Mouse (Mus musculus): ENCODE data around the gene Thsd7a. TPM values are rescaled to one million over a fixed set of nuclear protein-coding genes. Genes with fewer than 3 reads are reported as not detected.
A peak's percentile ranks its signal among the peaks of the same experiment; 100 is the strongest.

Thsd7a gene
- polyA plus RNA-seq, 1 experiment from 2014 or later: 4.9 TPM

DNA sequence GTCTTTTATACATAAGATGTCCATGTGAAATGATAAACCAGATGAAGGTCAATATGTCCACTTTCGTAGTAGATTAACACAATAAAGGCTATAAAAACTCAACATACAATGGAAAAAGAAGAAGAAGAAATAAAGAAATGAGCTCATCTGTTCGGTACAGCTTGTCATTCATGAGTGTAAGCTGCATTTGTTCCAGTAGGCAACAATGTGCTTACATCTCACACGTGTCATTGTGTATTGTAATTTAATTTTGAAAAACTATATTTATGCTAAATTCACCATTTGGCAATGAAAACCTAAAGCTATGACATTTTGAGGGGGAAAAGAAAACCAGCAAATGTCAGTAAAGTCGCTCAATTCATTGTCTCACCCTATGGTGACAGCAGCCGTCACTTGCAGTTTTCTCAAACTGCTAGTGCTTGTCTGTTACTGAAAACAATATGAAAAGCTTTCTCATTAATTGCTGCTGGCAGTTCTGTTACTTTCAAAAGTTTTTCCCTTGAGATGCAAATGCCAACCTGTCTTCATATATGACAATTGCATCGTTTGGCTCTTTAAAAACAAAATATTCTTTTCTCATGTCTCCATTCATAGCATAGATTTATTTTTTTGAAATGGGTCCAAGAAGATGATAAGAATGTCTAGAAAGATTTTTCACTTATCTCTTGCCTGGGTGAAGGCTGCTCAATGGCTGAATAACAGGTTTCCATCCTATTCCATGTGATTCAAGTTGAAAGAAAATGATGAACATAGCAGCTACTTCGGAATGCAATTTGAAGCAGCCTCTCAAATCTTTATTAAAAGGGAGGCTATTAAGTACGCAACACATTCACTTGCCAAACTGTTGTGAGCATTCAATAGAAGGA, 10.4 kb upstream of the Thsd7a start:
- no peak overlapping the region for H3K4me2 ChIP-seq (ENCODE audit: low read depth, low read length)

DNA sequence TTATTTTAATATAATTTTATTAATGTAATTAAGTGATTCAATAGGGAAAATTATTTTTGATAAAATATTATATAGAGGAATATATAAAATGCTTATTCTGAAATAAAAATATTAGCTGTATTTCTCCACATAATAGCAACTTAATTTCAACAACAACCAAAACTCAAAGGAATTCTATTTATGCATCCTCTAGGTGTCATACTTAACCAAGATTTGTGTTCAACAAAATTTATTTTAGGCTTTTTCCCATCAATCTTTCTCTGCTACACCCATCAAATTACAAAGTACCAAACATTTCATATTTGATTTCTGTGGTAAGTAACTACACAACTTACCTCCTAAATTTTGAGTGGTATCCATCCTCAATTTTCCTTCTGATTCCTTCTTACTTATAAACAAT, 3.1 kb upstream of the Thsd7a start:
- Histone ChIP-seq H3K27me3 (ENCODE audit: control insufficient read depth, insufficient read depth, low read length) (no peaks in the 10 kb centered on the region), H3K9ac (replicated peaks; ENCODE audit: low read length) (no peak overlapping the region), H3K27ac (replicated peaks; ENCODE audit: low read depth, low read length) (no peak overlapping the region), H3K4me2 (ENCODE audit: low read depth, low read length) (no peak overlapping the region), H3K4me3 (ENCODE audit: low read depth, low read length) (no peak overlapping the region), H3K4me1 (ENCODE audit: control insufficient read depth, insufficient read depth, low read length) (no peaks in the 10 kb centered on the region), H3K36me3 (replicated peaks; ENCODE audit: control insufficient read depth, insufficient read depth, low read depth, low read length) (no peaks in the 10 kb centered on the region), H3K9me3 (replicated peaks; ENCODE audit: control insufficient read depth, low read length) (no peaks in the 10 kb centered on the region)
- ATAC-seq (replicated peaks; ENCODE audit: insufficient number of reproducible peaks, low FRiP score, low TSS enrichment, low read depth) (no peak), DNase-seq (ENCODE audit: low spot score) (no peak)

More for the DNA sequence above, 10.4 kb upstream of the Thsd7a start:
- WGBS: 85% methylated on average over 8 of the region's 8 CpGs
- DNase-seq (ENCODE audit: low spot score) (no peak), ATAC-seq (replicated peaks; ENCODE audit: insufficient number of reproducible peaks, low FRiP score, low TSS enrichment, low read depth) (no peak)
- Histone ChIP-seq H3K27me3 (ENCODE audit: control insufficient read depth, insufficient read depth, low read length) (no peaks in the 10 kb centered on the region), H3K9ac (replicated peaks; ENCODE audit: low read length) (no peak overlapping the region), H3K27ac (replicated peaks; ENCODE audit: low read depth, low read length) (no peak overlapping the region), H3K36me3 (replicated peaks; ENCODE audit: control insufficient read depth, insufficient read depth, low read depth, low read length) (no peaks in the 10 kb centered on the region), H3K4me1 (ENCODE audit: control insufficient read depth, insufficient read depth, low read length) (no peaks in the 10 kb centered on the region), H3K9me3 (replicated peaks; ENCODE audit: control insufficient read depth, low read length) (no peaks in the 10 kb centered on the region), H3K4me3 (ENCODE audit: low read depth, low read length) (no peak overlapping the region)

DNA sequence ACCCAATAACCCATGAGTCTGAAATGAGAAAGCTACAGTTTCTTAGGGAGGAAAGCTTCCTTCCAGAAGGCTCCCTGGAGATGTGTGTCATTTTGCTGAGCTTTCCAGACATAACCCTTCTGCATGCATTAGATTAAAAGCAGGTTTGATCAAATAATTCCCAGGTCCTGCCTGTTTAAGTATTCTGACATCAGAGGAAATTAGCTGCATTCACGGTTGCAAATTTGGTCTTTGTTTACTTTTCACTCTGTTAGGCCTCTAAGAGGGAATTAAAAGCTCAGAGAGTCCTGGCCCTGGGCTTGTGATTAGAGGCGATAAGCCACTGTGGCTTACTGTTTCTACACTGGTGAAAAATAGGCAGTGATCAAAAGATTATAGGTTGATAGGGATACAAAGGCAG, 1.2 kb upstream of the Thsd7a start:
- ATAC-seq (replicated peaks; ENCODE audit: insufficient number of reproducible peaks, low FRiP score, low TSS enrichment, low read depth): no peak
- no peaks in the 10 kb centered on the region for H3K9me3 ChIP-seq (replicated peaks; ENCODE audit: control insufficient read depth, low read length)
- no peak overlapping the region for H3K27ac ChIP-seq (replicated peaks; ENCODE audit: low read depth, low read length)
- no peak overlapping the region for H3K4me2 ChIP-seq (ENCODE audit: low read depth, low read length)
- no peak overlapping the region for H3K9ac ChIP-seq (replicated peaks; ENCODE audit: low read length)
- H3K4me1 ChIP-seq (ENCODE audit: control insufficient read depth, insufficient read depth, low read length): no peaks in the 10 kb centered on the region
- 7% methylated on average over 2 of the region's 2 CpGs for WGBS
- no peak overlapping the region for H3K4me3 ChIP-seq (ENCODE audit: low read depth, low read length)
- H3K36me3 ChIP-seq (replicated peaks; ENCODE audit: control insufficient read depth, insufficient read depth, low read depth, low read length): no peaks in the 10 kb centered on the region
- H3K27me3 ChIP-seq (ENCODE audit: control insufficient read depth, insufficient read depth, low read length): no peaks in the 10 kb centered on the region
- peak; percentile 49 for DNase-seq (ENCODE audit: low spot score)

DNA sequence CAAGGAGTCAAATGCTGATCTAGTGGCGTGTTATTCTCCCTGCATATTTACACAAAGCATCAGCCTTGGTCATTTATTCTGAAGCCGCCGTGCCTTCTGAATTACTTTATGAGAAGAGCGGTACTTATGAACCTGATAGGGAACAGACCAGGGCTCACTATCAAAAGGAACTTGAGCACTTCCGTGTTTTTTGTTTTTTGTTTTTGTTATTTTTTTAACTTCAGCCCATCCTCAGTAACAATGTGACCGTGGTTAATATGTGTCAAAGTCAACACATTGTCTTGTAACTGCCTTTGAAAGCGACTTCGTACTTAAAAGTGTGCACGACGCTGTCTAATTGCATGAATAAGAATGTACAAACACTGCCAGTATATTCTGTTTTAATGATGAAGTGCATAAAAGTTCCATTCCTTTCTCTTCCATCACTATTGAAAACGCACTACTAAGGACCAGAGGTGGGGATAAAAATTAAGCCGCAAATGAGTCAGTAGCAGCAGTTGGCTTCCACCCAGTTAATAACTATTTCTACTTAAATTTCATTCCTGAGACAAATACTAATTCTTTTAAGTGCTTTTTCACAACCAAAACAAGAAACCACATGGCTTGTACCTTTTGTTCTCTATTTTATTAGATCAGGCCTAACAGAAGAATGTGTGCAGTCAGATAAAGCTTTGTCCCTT, 461 bp upstream of the Thsd7a start:
- 15% methylated on average over 12 of the region's 12 CpGs for WGBS
- no peaks in the 10 kb centered on the region for H3K9me3 ChIP-seq (replicated peaks; ENCODE audit: control insufficient read depth, low read length)
- no peaks in the 10 kb centered on the region for H3K36me3 ChIP-seq (replicated peaks; ENCODE audit: control insufficient read depth, insufficient read depth, low read depth, low read length)
- peak overlapping the region; percentile 74 for H3K9ac ChIP-seq (replicated peaks; ENCODE audit: low read length)
- H3K4me2 ChIP-seq (ENCODE audit: low read depth, low read length): peak overlapping the region; percentile 95
- H3K4me1 ChIP-seq (ENCODE audit: control insufficient read depth, insufficient read depth, low read length): no peaks in the 10 kb centered on the region
- no peaks in the 10 kb centered on the region for H3K27me3 ChIP-seq (ENCODE audit: control insufficient read depth, insufficient read depth, low read length)
- ATAC-seq (replicated peaks; ENCODE audit: insufficient number of reproducible peaks, low FRiP score, low TSS enrichment, low read depth) (0 out of 2 replicates have a peak, but pooled peaks have one; percentile 8), DNase-seq (ENCODE audit: low spot score) (no peak)
- no peak overlapping the region for H3K27ac ChIP-seq (replicated peaks; ENCODE audit: low read depth, low read length)
- H3K4me3 ChIP-seq (ENCODE audit: low read depth, low read length): peak overlapping the region; percentile 61

DNA sequence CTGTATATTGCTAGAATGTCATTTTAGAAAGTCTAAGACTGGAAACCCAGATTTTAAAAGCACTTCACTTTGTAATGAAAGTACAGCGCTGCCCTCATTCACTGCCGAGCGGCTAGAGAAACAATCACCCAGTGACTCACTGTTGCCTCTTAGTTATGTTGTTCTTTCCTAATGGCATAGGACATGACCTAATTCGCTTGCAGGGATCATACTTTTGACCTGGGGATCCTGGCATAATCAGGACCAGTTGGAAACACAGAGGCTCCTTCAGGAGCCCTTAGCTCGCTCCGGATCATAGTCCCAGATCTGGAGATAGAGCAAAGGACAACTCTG, 790 bp downstream of the Thsd7a start:
- H3K4me3 ChIP-seq (ENCODE audit: low read depth, low read length): peak overlapping the region; percentile 61
- peak overlapping the region; percentile 73 for H3K27ac ChIP-seq (replicated peaks; ENCODE audit: low read depth, low read length)
- WGBS: under 1% methylated on average over 6 of the region's 6 CpGs
- no peaks in the 10 kb centered on the region for H3K9me3 ChIP-seq (replicated peaks; ENCODE audit: control insufficient read depth, low read length)
- peak overlapping the region; percentile 74 for H3K9ac ChIP-seq (replicated peaks; ENCODE audit: low read length)
- H3K4me1 ChIP-seq (ENCODE audit: control insufficient read depth, insufficient read depth, low read length): no peaks in the 10 kb centered on the region
- peak overlapping the region; percentile 95 for H3K4me2 ChIP-seq (ENCODE audit: low read depth, low read length)
- DNase-seq (ENCODE audit: low spot score) (peak; percentile 60), ATAC-seq (replicated peaks; ENCODE audit: insufficient number of reproducible peaks, low FRiP score, low TSS enrichment, low read depth) (no peak; the same call in 1 of the 2 replicates)
- H3K27me3 ChIP-seq (ENCODE audit: control insufficient read depth, insufficient read depth, low read length): no peaks in the 10 kb centered on the region
- H3K36me3 ChIP-seq (replicated peaks; ENCODE audit: control insufficient read depth, insufficient read depth, low read depth, low read length): no peaks in the 10 kb centered on the region

DNA sequence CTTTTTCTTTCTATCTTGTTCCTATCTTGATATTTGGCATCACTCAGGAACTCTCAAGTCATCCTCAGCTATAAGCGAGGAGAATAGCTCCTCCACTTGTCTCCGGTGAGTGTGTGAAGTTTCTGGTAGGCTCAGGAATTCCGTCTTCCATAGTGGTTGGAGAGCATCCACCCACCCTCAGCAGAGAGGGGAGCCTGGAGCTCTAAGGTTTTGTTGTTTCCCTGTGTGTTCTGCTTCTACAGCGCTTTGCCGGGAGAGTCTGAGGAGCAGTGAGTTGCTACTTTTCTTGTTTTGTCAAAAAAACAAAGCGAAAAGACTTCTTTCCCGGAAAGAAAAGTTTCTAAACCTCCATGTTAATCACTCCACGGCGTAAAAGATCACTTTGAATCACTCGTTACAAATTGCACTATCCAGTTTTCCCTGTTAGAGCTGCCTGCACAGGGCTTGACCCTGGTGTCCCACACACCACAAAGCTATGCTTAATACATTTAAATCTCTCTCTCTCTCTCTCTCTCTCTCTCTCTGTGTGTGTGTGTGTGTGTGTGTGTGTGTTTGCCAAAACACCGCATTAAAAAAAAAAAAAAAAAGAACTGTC, 1.3 kb downstream of the Thsd7a start:
- Histone ChIP-seq H3K9me3 (replicated peaks; ENCODE audit: control insufficient read depth, low read length) (no peaks in the 10 kb centered on the region), H3K4me1 (ENCODE audit: control insufficient read depth, insufficient read depth, low read length) (no peaks in the 10 kb centered on the region), H3K36me3 (replicated peaks; ENCODE audit: control insufficient read depth, insufficient read depth, low read depth, low read length) (no peaks in the 10 kb centered on the region), H3K4me3 (ENCODE audit: low read depth, low read length) (peak overlapping the region; percentile 61), H3K9ac (replicated peaks; ENCODE audit: low read length) (peak overlapping the region; percentile 32; the same call in 1 of the 2 replicates), H3K27ac (replicated peaks; ENCODE audit: low read depth, low read length) (no peak overlapping the region), H3K4me2 (ENCODE audit: low read depth, low read length) (peak overlapping the region; percentile 95), H3K27me3 (ENCODE audit: control insufficient read depth, insufficient read depth, low read length) (no peaks in the 10 kb centered on the region)
- no peak for ATAC-seq (replicated peaks; ENCODE audit: insufficient number of reproducible peaks, low FRiP score, low TSS enrichment, low read depth)
- WGBS: 6% methylated on average over 11 of the region's 11 CpGs
- peak; percentile 36 for DNase-seq (ENCODE audit: low spot score)

DNA sequence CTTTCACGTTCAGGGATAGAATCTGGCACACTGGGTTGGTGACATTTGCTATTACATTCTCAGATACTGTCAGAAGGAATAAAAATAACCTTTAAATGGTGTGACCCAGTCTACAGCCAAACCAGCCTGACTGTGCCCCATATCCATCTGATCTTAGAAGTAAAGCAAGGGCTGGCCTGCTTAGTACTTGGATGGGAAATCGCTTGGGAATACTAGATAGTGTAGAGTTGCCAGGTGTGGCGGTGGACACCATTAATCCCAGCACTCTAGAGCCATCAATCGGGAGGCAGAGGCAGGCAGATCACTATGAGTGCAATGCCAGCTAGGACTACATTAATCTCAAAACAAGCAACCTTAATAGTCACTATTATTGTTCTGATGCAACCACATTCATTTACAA, 6.4 kb downstream of the Thsd7a start:
- Histone ChIP-seq H3K9me3 (replicated peaks; ENCODE audit: control insufficient read depth, low read length) (no peaks in the 10 kb centered on the region), H3K4me1 (ENCODE audit: control insufficient read depth, insufficient read depth, low read length) (no peaks in the 10 kb centered on the region), H3K27ac (replicated peaks; ENCODE audit: low read depth, low read length) (no peak overlapping the region), H3K4me2 (ENCODE audit: low read depth, low read length) (no peak overlapping the region), H3K9ac (replicated peaks; ENCODE audit: low read length) (no peak overlapping the region), H3K27me3 (ENCODE audit: control insufficient read depth, insufficient read depth, low read length) (no peaks in the 10 kb centered on the region), H3K4me3 (ENCODE audit: low read depth, low read length) (no peak overlapping the region), H3K36me3 (replicated peaks; ENCODE audit: control insufficient read depth, insufficient read depth, low read depth, low read length) (no peaks in the 10 kb centered on the region)
- no peak for ATAC-seq (replicated peaks; ENCODE audit: insufficient number of reproducible peaks, low FRiP score, low TSS enrichment, low read depth)
- 88% methylated on average over 4 of the region's 4 CpGs for WGBS
- DNase-seq (ENCODE audit: low spot score): no peak

DNA sequence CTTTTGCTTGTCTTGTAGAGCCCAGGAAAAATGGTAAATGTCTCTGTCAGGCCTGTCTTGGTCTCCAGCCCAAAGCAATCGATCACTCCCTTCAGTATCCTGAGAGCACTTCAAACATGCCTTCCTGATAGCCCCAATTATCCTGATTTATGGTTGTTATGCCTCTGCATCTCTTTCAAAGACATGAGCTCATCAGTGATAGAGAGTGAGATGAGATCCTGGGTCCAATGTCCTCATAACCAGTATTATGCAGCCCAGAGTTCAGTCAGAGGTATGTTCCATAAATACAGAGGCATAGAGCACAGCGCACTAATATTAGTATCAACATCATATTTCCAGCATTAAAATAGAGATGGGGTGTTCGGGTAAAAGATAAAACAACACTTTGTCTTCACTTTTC, 15.3 kb downstream of the Thsd7a start:
- H3K36me3 ChIP-seq (replicated peaks; ENCODE audit: control insufficient read depth, insufficient read depth, low read depth, low read length): no peaks in the 10 kb centered on the region
- H3K4me2 ChIP-seq (ENCODE audit: low read depth, low read length): no peak overlapping the region
- no peaks in the 10 kb centered on the region for H3K27me3 ChIP-seq (ENCODE audit: control insufficient read depth, insufficient read depth, low read length)
- no peaks in the 10 kb centered on the region for H3K9me3 ChIP-seq (replicated peaks; ENCODE audit: control insufficient read depth, low read length)
- H3K27ac ChIP-seq (replicated peaks; ENCODE audit: low read depth, low read length): no peak overlapping the region
- H3K4me1 ChIP-seq (ENCODE audit: control insufficient read depth, insufficient read depth, low read length): no peaks in the 10 kb centered on the region
- no peak overlapping the region for H3K4me3 ChIP-seq (ENCODE audit: low read depth, low read length)
- H3K9ac ChIP-seq (replicated peaks; ENCODE audit: low read length): no peak overlapping the region
- WGBS: 78% methylated on average over 3 of the region's 3 CpGs
- DNase-seq (ENCODE audit: low spot score) (no peak), ATAC-seq (replicated peaks; ENCODE audit: insufficient number of reproducible peaks, low FRiP score, low TSS enrichment, low read depth) (no peak)

Measured in embryonic facial prominence, embryonic 11.5 days (tissue).